Mouse (Mus musculus): Measurements from ENCODE around the gene Ceacam13. TPM values are rescaled to one million over a fixed set of nuclear protein-coding genes. Genes with fewer than 3 reads are reported as not detected.

Gene Ceacam13
- not detected in 2 replicates for polyA plus RNA-seq (2012; rRNA removed; ENCODE audit: low replicate concordance)

GRCm38 (mm10) chr7:18009589-18009988 is at the start of gene Ceacam13:
Ceacam13 (plus strand) TSS chr7:18009889.

GRCm38 (mm10) chr7:17971824-17972223 is 37.9 kb upstream of the Ceacam13 start, which contains the start of gene Ceacam11:
Ceacam11 (plus strand) TSS chr7:17972124.

GRCm38 (mm10) chr7:18065629-18066028 is 55.9 kb downstream of the Ceacam13 start, which contains the start of gene Ceacam12:
Ceacam12 (plus strand) TSS chr7:18065929.

Other genes starting within 250 kb of the Ceacam13 start
- not detected in 2 replicates for gene Ceacam14, start 197.3 kb upstream of the Ceacam13 start, polyA plus RNA-seq (2012; rRNA removed; ENCODE audit: low replicate concordance)
- not detected in 2 replicates for gene Gm5155, start 138.1 kb upstream of the Ceacam13 start, polyA plus RNA-seq (2012; rRNA removed; ENCODE audit: low replicate concordance)
- not detected in 2 replicates for gene Ceacam11, start 37.8 kb upstream of the Ceacam13 start, polyA plus RNA-seq (2012; rRNA removed; ENCODE audit: low replicate concordance)
- not detected in 2 replicates for gene Ceacam12, start 56.0 kb downstream of the Ceacam13 start, polyA plus RNA-seq (2012; rRNA removed; ENCODE audit: low replicate concordance)
- not detected in 2 replicates for gene Igfl3, start 166.6 kb downstream of the Ceacam13 start, polyA plus RNA-seq (2012; rRNA removed; ENCODE audit: low replicate concordance)
- not detected in 2 replicates for gene Mill1, start 235.5 kb downstream of the Ceacam13 start, polyA plus RNA-seq (2012; rRNA removed; ENCODE audit: low replicate concordance)